In the genomic region with DNA sequence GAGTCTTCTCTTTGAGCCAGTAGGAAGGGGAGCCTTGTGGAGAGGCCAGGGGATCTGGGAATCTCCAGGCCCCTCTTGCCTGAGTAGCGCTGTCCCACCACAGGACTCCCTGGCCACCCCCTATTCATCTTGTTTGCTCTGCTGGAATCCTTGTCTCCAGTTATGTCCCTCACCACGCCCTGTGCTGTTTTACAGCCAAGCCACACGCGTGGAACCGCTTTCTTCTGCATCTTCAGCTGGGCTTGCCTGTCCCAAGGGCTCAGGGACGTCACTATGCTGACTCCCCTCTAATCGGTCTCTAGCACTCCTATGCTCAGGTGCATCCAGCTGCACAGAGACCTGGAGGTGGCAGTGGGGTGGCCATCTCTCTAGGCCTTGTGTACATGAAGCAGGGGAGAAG, we compare ENCODE assay signal across 16 mouse cellular contexts.
"Had no signal": no experiment of that assay in that cellular context is flagged by ENCODE, and none has a peak within 500 bp of the region (broad histone marks: within the 10 kb centered on the region; RNA-seq: fewer than 3 reads in every experiment).

No protein-coding gene starts in this region.

- H3K36me3 ChIP-seq: limb, embryonic 12.5 days; limb, embryonic 15.5 days had no signal

- H3K9ac ChIP-seq: limb, embryonic 12.5 days; limb, embryonic 15.5 days; liver, embryonic 14.5 days; liver, postnatal 0 days had no signal

- H3K4me2 ChIP-seq: limb, embryonic 12.5 days; limb, embryonic 15.5 days; liver, embryonic 11.5 days; midbrain, embryonic 11.5 days had no signal

- H3K4me3 ChIP-seq: left cerebral cortex, adult 2 months; limb, embryonic 12.5 days; limb, embryonic 15.5 days; megakaryocyte, embryonic 14.5 days had no signal

- DNase-seq: kidney, adult 18-20 months; layer of hippocampus, postnatal 36 days; left cerebral cortex, postnatal 4 days; liver, postnatal 0 days; midbrain, embryonic 14.5 days; thymus, adult 18-20 months; thymus, postnatal 36 days had no signal

- H3K27ac ChIP-seq: left cerebral cortex, adult 2 months; limb, embryonic 12.5 days; limb, embryonic 15.5 days; liver, embryonic 14.5 days had no signal

- H3K9me3 ChIP-seq: limb, embryonic 12.5 days; limb, embryonic 15.5 days; megakaryocyte, embryonic 14.5 days had no signal

- ATAC-seq: inflammation-experienced regulatory T-cells, adult 6 months; intestine, embryonic 16.5 days; liver, postnatal 0 days had no signal
